Mouse (Mus musculus): ENCODE measurements around the gene Susd3. TPM values are rescaled to one million over a fixed set of nuclear protein-coding genes. Genes with fewer than 3 reads are reported as not detected.

Gene Susd3
- polyA plus RNA-seq, 1 experiment, result 10.2 TPM

DNA sequence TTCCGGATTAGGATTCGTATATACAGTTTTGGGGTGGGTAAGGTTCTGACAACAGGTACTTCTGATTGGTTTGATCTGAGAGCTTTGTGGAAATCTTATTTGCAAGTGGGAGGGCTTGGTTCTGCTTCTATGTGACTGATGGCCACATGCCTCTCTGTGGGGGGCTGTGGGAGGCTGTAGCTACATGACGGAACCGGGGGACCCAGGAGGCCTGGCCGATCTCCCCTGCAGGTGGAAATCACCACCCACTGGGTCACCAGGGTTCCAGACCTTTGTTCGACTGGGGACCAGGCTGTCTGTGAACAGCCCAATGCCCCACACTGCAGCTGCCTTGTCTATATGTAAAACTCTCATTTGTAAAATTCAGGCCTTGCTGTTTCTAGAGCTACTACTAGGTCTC is 23.8 kb downstream of the Susd3 start:
- 76% methylated on average over 6 of the region's 6 CpGs for WGBS
- TF ChIP-seq POLR2A (IDR thresholded peaks at IDR 0.05; ENCODE audit: borderline replicate concordance, control insufficient read depth, low read depth, low read length) (no peak), CTCF (IDR thresholded peaks at IDR 0.05; ENCODE audit: control insufficient read depth, insufficient read depth, low read length) (no peak)
- Histone ChIP-seq H3K27ac (ENCODE audit: control insufficient read depth, insufficient read depth, low read depth, low read length, poor library complexity) (peak overlapping the region; percentile 74), H3K4me1 (ENCODE audit: control insufficient read depth, insufficient read depth, low read length) (peaks cover 3% of the 10 kb centered on the region), H3K4me3 (replicated peaks; ENCODE audit: control insufficient read depth, low read depth, low read length) (no peak overlapping the region)

DNA sequence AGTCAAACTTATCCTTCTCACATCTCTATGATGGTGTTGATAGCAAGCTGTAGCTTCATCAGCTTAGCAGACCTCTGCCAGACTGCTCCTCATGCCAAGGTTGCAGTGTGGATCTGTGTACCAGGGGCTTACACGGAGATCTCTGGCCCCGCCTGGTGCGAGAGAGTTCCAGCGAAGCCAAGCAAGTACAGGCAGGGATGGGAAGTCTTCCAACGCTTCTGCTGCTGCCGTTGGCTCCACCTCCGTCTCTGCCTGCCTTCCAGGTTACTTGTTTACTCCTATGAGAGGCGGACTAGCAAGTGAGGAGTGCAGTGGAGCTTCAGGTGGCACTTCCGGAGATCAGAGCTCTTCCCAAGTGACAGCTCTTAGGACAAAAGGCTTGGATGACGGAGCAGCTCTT is 24.2 kb downstream of the Susd3 start:
- Histone ChIP-seq H3K27ac (ENCODE audit: control insufficient read depth, insufficient read depth, low read depth, low read length, poor library complexity) (peak overlapping the region; percentile 55), H3K4me3 (replicated peaks; ENCODE audit: control insufficient read depth, low read depth, low read length) (no peak overlapping the region), H3K4me1 (ENCODE audit: control insufficient read depth, insufficient read depth, low read length) (peaks cover 3% of the 10 kb centered on the region)
- WGBS, result 70% methylated on average over 10 of the region's 10 CpGs
- no peak for TF ChIP-seq CTCF (IDR thresholded peaks at IDR 0.05; ENCODE audit: control insufficient read depth, insufficient read depth, low read length)
- TF ChIP-seq POLR2A (IDR thresholded peaks at IDR 0.05; ENCODE audit: borderline replicate concordance, control insufficient read depth, low read depth, low read length), result no peak

DNA sequence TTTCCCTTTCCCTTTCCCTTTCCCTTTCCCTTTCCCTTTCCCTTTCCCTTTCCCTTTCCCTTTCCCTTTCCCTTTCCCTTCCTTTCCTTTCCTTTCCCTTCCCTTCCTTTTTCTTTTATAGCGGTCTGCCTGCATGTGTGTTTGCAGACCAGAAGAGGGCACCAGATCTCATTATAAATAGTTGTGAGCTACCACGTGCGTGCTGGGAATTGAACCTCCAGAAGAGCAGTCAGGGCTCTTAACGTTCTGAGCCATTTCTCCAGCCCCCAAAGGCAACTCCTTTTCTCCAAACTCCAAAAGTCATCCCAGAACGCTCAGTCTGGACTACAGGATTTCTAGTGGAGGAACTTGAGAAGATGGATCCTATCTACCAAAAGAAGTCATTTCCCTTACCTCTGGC is 27.6 kb downstream of the Susd3 start:
- WGBS, result 68% methylated on average over 5 of the region's 5 CpGs
- TF ChIP-seq POLR2A (IDR thresholded peaks at IDR 0.05; ENCODE audit: borderline replicate concordance, control insufficient read depth, low read depth, low read length) (no peak), CTCF (IDR thresholded peaks at IDR 0.05; ENCODE audit: control insufficient read depth, insufficient read depth, low read length) (no peak)
- Histone ChIP-seq H3K4me3 (replicated peaks; ENCODE audit: control insufficient read depth, low read depth, low read length) (no peak overlapping the region), H3K4me1 (ENCODE audit: control insufficient read depth, insufficient read depth, low read length) (peaks cover 3% of the 10 kb centered on the region), H3K27ac (ENCODE audit: control insufficient read depth, insufficient read depth, low read depth, low read length, poor library complexity) (no peak overlapping the region)

DNA sequence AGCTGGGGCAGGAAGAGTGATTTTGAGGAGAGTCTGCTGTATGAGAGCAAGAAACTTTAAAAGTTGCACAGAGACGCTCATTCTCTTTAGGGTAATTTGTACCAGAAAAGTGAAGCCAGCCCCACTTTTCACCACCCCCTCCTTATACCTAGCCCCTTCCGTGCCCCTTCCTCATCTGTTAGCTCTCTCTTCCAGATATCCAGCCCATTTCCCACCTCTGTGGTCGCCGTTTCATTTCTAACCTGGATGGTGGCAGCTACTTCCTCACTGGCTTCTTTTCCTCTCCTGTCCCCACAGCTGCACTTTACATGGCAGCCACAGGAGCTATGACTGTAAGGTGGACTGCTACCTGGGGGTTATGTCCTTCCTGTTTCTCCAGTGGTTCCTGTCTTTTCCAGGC is 29.1 kb downstream of the Susd3 start:
- H3K4me3 ChIP-seq (replicated peaks; ENCODE audit: control insufficient read depth, low read depth, low read length), result no peak overlapping the region
- peaks cover 2% of the 10 kb centered on the region for H3K4me1 ChIP-seq (ENCODE audit: control insufficient read depth, insufficient read depth, low read length)
- 57% methylated on average over 4 of the region's 4 CpGs for WGBS
- no peak overlapping the region for H3K27ac ChIP-seq (ENCODE audit: control insufficient read depth, insufficient read depth, low read depth, low read length, poor library complexity)
- no peak for TF ChIP-seq CTCF (IDR thresholded peaks at IDR 0.05; ENCODE audit: control insufficient read depth, insufficient read depth, low read length)
- no peak for TF ChIP-seq POLR2A (IDR thresholded peaks at IDR 0.05; ENCODE audit: borderline replicate concordance, control insufficient read depth, low read depth, low read length)

DNA sequence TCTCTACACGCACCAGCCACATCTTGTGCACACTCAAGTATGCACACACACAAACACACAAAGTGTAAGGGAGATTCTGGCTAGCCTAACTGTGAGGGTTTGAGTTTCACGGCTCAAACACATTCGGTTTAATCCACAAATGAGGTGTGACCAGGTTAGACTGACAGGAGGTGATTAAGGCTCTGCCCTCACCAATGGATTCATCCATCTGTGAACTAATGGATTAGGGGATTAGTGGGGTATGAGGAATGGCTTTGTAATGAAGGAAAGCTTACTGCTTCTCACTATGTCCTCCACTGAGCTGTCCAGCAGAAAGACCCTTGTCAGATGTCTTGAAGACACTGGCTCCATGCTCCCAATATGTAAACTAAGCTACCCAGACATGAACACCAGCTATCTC is 29.9 kb downstream of the Susd3 start:
- Histone ChIP-seq H3K27ac (ENCODE audit: control insufficient read depth, insufficient read depth, low read depth, low read length, poor library complexity) (no peak overlapping the region), H3K4me1 (ENCODE audit: control insufficient read depth, insufficient read depth, low read length) (peaks cover 1% of the 10 kb centered on the region; the same call in 1 of the 2 replicates), H3K4me3 (replicated peaks; ENCODE audit: control insufficient read depth, low read depth, low read length) (no peak overlapping the region)
- TF ChIP-seq POLR2A (IDR thresholded peaks at IDR 0.05; ENCODE audit: borderline replicate concordance, control insufficient read depth, low read depth, low read length), result no peak
- TF ChIP-seq CTCF (IDR thresholded peaks at IDR 0.05; ENCODE audit: control insufficient read depth, insufficient read depth, low read length), result no peak
- WGBS, result 90% methylated on average over 3 of the region's 3 CpGs

DNA sequence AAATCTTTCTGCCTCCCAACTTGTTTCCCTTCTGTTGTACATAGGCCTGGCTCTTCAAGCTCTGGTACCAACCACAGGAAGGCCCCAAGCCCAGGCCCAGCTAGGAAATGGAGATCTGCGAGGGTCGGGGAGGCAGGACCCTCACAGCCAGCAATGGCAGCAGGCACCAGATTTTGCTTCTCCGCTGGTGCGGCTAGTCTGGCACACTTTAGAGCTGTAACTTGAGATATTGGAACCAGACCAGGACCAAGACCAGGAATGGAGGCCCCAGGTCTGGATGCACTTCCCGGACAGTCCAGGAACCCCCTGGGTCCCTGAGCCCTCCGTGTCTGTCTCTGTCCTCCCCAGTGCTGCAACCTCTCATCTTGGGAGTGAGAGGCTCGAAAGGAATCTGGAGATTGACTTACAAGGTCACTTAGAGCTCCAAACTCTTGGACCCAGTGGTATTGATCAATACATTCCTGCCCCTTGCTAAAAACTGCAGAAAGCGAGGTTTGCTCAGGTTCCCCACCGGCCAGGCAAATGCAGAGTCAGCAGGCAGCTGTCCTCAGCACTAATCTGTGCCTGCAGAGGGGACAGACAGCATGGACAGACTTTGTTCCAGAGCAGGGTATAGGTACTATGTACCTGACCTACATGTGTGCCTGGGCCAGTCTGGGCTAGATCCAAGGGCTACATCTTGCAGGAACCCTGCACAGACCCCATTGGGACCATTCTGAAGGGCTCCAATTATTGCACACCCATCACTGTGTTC is 31.5 kb downstream of the Susd3 start:
- Histone ChIP-seq H3K4me1 (ENCODE audit: control insufficient read depth, insufficient read depth, low read length) (peaks cover 4% of the 10 kb centered on the region), H3K4me3 (replicated peaks; ENCODE audit: control insufficient read depth, low read depth, low read length) (no peak overlapping the region), H3K27ac (ENCODE audit: control insufficient read depth, insufficient read depth, low read depth, low read length, poor library complexity) (peak overlapping the region; percentile 98; the same call in 1 of the 2 replicates)
- TF ChIP-seq CTCF (IDR thresholded peaks at IDR 0.05; ENCODE audit: control insufficient read depth, insufficient read depth, low read length) (no peak), POLR2A (IDR thresholded peaks at IDR 0.05; ENCODE audit: borderline replicate concordance, control insufficient read depth, low read depth, low read length) (0 out of 2 replicates have a peak, but pooled peaks have one; percentile 3)
- WGBS, result 89% methylated on average over 9 of the region's 9 CpGs

DNA sequence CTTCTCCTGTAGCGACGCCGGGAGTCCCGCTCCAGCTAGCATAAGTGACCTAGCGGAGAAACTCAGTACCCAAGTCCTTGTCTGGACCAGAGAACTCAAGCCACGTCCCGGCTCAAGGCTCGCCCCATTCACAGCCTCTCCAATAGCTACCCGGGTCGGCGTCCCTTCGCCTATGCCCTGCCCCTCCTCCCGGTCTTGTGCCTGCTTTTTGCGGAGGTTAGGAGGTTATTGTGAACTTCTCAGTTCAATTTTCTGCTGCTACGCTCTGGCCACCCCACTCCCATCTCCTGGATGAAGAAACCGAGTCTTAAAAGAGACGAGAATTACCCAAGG is 32.3 kb downstream of the Susd3 start:
- H3K4me3 ChIP-seq (replicated peaks; ENCODE audit: control insufficient read depth, low read depth, low read length), result peak overlapping the region; percentile 72
- WGBS, result 2% methylated on average over 17 of the region's 17 CpGs
- TF ChIP-seq POLR2A (IDR thresholded peaks at IDR 0.05; ENCODE audit: borderline replicate concordance, control insufficient read depth, low read depth, low read length) (no peak), CTCF (IDR thresholded peaks at IDR 0.05; ENCODE audit: control insufficient read depth, insufficient read depth, low read length) (no peak)
- peak overlapping the region; percentile 98 for H3K27ac ChIP-seq (ENCODE audit: control insufficient read depth, insufficient read depth, low read depth, low read length, poor library complexity)
- H3K4me1 ChIP-seq (ENCODE audit: control insufficient read depth, insufficient read depth, low read length), result peaks cover 4% of the 10 kb centered on the region

DNA sequence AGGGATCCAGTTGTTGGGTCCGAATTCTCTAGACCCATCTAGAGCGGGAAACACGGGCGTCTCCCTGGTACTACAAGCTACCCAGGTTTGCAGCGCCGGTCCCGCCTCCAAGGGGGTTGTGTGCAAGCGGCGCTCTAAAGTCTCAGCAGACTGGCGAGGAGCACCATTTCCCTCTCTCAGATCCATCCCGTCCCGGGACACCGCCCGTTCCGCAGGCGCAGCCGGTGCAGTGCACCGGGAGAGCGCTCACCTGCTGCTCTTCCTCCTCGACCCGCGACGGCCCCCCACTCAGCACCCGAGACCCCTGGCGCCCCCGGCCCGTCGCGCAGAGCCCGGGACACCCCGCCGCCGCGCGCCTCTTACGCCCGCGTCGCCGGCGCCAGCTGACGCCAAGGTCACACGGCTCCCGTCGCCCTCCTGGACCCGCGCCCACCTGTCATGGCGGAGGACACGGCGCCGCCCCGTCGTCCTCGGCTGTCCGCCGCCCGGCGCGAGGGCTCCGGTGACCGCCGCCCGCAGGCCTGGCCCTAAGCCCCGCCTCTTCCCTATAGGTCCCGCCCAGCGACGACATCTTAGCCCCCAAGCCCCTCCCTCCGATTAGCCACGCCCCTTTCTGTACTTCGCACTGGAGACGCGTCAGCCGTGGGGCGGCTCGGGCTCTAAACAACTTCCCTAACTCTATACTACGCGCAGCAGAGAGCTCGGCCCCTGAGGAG is 32.8 kb downstream of the Susd3 start, which contains the start of gene Card19:
Gene Card19, minus strand, starts transcription at position 534 of the 716 bp plus-strand sequence.
- TF ChIP-seq CTCF (IDR thresholded peaks at IDR 0.05; ENCODE audit: control insufficient read depth, insufficient read depth, low read length) (no peak), POLR2A (IDR thresholded peaks at IDR 0.05; ENCODE audit: borderline replicate concordance, control insufficient read depth, low read depth, low read length) (peak; percentile 90)
- H3K4me3 ChIP-seq (replicated peaks; ENCODE audit: control insufficient read depth, low read depth, low read length), result peak within 1 kb of the TSS; percentile 72
- H3K4me1 ChIP-seq (ENCODE audit: control insufficient read depth, insufficient read depth, low read length), result peaks cover 4% of the 10 kb centered on the region
- peak within 1 kb of the TSS; percentile 98 for H3K27ac ChIP-seq (ENCODE audit: control insufficient read depth, insufficient read depth, low read depth, low read length, poor library complexity)
- WGBS, result under 1% methylated on average over 78 of the region's 78 CpGs
